Mouse (Mus musculus): Measurements from ENCODE around the gene Nup37. TPM values are rescaled to one million over a fixed set of nuclear protein-coding genes. Genes with fewer than 3 reads are reported as not detected.

Gene Nup37
- polyA plus RNA-seq (2015; fragmentation: Nextera tagmentation; extraction: Ambion mirVana): 59.3 and 77.7 TPM in 2 replicates

DNA sequence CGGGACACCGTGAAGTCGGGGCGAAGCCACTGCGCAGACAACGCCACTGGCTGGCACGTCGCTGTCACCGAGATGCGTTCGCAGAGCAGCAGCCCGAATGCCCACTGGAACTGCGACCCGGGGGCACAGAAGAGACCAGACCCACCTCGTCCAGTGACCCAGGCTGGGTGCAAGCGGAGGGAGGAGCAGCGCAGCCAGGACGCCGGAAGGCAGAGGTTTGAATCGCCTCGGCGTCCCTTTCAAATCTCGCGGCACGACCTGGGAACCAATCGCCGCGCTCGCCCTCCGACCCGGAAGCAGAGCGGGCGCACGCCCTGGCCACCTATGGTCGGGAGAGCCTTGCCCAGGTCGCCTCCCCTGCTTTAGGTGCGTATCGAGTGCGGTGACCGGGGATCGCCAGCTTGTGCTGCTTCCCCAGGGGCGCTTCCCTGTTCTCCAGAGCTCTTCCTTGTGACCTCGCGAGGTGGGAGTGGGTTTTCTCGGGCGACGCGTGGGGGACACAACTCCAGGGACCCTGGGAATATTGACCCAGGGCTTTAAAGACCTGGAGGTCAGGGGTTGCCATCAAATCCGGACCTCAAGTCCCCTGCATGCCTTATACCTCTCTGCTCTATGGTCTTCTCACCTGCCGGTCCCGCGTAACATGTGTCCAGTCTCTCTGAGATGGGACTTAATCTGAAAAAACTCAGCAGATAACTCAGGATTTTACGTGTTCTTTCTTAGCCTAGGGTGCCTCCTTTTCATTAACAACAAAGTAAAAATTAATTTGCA lies at the start of gene Nup37, which contains the start of gene Parpbp:
Gene Nup37, plus strand, starts transcription at position 286 of the 771 bp plus-strand sequence.
Gene Parpbp, minus strand, starts transcription at position 235 of the 771 bp plus-strand sequence.

DNA sequence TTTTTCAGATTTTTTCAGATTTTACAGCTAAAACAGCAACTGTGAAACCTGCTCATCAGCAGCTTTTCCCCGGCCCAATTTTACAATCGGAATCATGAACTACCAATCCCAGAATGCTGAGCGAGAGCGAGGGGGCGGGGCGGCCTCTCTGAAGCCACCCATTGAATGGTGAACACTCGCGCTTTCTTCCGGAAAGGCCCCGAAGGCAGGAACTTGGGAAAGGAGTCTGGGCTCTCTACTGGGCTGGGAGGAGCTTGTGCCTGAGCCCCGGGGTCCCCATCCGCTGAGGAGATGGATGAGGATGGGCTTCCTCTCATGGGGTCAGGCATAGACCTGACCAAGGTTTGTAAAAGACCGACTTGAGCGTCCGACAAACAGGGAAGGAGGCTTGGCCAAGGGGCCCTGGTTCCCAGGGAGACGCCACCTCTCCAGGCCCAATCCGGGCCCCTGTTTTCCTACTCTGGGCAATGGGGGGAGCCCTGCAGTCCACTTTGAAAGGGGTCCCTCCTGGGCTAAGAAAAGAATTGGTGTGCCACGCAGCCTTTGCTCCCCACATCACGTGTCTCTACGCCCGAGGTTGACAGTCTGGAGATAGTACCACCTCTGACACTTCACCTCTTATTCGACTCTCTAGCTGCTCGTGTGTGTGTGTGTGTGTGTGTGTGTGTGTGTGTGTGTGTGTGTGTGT lies 54.3 kb downstream of the Nup37 start, which contains the start of gene Washc3:
Gene Washc3, plus strand, starts transcription at position 143 of the 688 bp plus-strand sequence.

Other genes with a start within 250 kb of the Nup37 start
- 0.35 TPM in 1 of 2 replicates, not detected in the other for gene Pmch, start 55.9 kb upstream of the Nup37 start, polyA plus RNA-seq (2015; fragmentation: Nextera tagmentation; extraction: Ambion mirVana)
- gene Parpbp, start 51 bp upstream of the Nup37 start, polyA plus RNA-seq (2015; fragmentation: Nextera tagmentation; extraction: Ambion mirVana): 2.9 TPM in 2 replicates
- gene Washc3, start 54.1 kb downstream of the Nup37 start, polyA plus RNA-seq (2015; fragmentation: Nextera tagmentation; extraction: Ambion mirVana): 180 and 213 TPM in 2 replicates
- gene Dram1, start 232.1 kb downstream of the Nup37 start, polyA plus RNA-seq (2015; fragmentation: Nextera tagmentation; extraction: Ambion mirVana): 3.6 and 4.1 TPM in 2 replicates
- 8.2 and 10.7 TPM in 2 replicates for gene Gnptab, start 232.1 kb downstream of the Nup37 start, polyA plus RNA-seq (2015; fragmentation: Nextera tagmentation; extraction: Ambion mirVana)

Measured in adrenal gland, postnatal 0 days (tissue).